Mouse (Mus musculus): Measurements from ENCODE around the gene Tas2r135. TPM values are rescaled to one million over a fixed set of nuclear protein-coding genes. Genes with fewer than 3 reads are reported as not detected.

Gene Tas2r135
- not detected in 2 replicates for polyA plus RNA-seq (2015; fragmentation: Nextera tagmentation; extraction: Ambion mirVana)

DNA sequence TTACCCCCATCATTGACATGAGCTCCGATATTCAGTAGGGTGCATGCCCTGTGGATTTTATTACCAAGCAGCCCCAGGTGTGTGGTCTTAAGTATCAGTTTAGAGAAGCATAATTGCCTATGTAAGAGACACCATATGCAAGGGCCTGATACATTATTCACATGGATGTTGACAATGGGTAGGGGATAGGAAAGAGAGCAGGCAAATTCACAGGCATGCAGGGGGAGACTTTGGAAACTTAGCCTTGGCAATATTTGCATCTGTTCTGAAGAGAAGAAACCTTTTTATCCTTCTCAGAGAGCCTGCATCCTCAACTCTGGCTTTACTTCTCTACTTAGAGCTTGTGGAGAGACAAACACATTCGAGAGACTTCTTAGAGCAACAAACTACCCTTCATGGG is at the start of gene Tas2r135:
TSS of gene Tas2r135 (plus strand) at position 301 of the 400 bp plus-strand sequence.
- Histone ChIP-seq H3K27me3 (no peaks in the 10 kb centered on the region), H3K4me1 (no peaks in the 10 kb centered on the region), H3K4me3 (replicated peaks) (no peak within 1 kb of the TSS), H3K27ac (replicated peaks) (no peak within 1 kb of the TSS), H3K9ac (no peak within 1 kb of the TSS), H3K4me2 (replicated peaks) (no peak within 1 kb of the TSS), H3K9me3 (replicated peaks) (no peaks in the 10 kb centered on the region), H3K36me3 (no peaks in the 10 kb centered on the region)
- ATAC-seq (ENCODE audit: insufficient number of reproducible peaks, low FRiP score, low TSS enrichment, low read depth): no peak
- WGBS: 74% methylated on average over 2 of the region's 2 CpGs

GRCm38 (mm10) chr6:42355794-42356600 is 49.2 kb upstream of the Tas2r135 start:
- Histone ChIP-seq H3K27me3 (no peaks in the 10 kb centered on the region), H3K4me3 (replicated peaks) (no peak overlapping the region), H3K27ac (replicated peaks) (no peak overlapping the region), H3K4me2 (replicated peaks) (no peak overlapping the region), H3K4me1 (peaks cover 37% of the 10 kb centered on the region), H3K9ac (no peak overlapping the region), H3K36me3 (peaks cover 70% of the 10 kb centered on the region), H3K9me3 (replicated peaks) (no peaks in the 10 kb centered on the region)
- WGBS: 85% methylated on average over 13 of the region's 13 CpGs
- no peak for ATAC-seq (ENCODE audit: insufficient number of reproducible peaks, low FRiP score, low TSS enrichment, low read depth)

GRCm38 (mm10) chr6:42356913-42357312 is 48.3 kb upstream of the Tas2r135 start:
- H3K4me3 ChIP-seq (replicated peaks): no peak overlapping the region
- peaks cover 69% of the 10 kb centered on the region for H3K36me3 ChIP-seq
- WGBS: 93% methylated on average over 5 of the region's 5 CpGs

DNA sequence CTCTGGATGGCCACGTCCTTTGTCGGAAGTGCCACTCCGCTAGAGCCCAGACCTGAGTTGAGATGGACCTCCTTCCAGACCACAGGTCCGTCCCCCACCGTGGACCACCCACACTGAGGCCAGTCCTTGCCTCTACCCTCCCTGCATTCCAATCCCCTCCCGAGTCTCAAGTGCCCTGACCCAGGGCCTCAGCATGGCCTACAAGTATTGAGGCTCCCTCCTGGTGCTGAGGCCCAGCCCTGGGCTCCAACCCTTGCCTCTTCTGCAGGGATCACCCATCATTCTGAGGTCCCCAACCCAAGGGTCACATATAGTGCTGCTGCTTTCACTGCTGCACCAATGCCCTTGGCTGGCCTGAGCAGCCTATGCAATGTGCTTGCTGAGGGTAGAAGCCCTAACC is 47.3 kb upstream of the Tas2r135 start:
- Histone ChIP-seq H3K36me3 (peaks cover 66% of the 10 kb centered on the region), H3K27me3 (no peaks in the 10 kb centered on the region), H3K4me1 (peaks cover 18% of the 10 kb centered on the region), H3K9me3 (replicated peaks) (no peaks in the 10 kb centered on the region), H3K9ac (no peak overlapping the region), H3K27ac (replicated peaks) (no peak overlapping the region), H3K4me3 (replicated peaks) (no peak overlapping the region), H3K4me2 (replicated peaks) (no peak overlapping the region)
- WGBS: 73% methylated on average over 6 of the region's 6 CpGs
- ATAC-seq (ENCODE audit: insufficient number of reproducible peaks, low FRiP score, low TSS enrichment, low read depth): no peak

More at GRCm38 (mm10) chr6:42356913-42357312, 48.3 kb upstream of the Tas2r135 start:
- Histone ChIP-seq H3K9me3 (replicated peaks) (no peaks in the 10 kb centered on the region), H3K4me1 (peaks cover 27% of the 10 kb centered on the region), H3K9ac (no peak overlapping the region), H3K27ac (replicated peaks) (no peak overlapping the region), H3K27me3 (no peaks in the 10 kb centered on the region), H3K4me2 (replicated peaks) (no peak overlapping the region)
- no peak for ATAC-seq (ENCODE audit: insufficient number of reproducible peaks, low FRiP score, low TSS enrichment, low read depth)

DNA sequence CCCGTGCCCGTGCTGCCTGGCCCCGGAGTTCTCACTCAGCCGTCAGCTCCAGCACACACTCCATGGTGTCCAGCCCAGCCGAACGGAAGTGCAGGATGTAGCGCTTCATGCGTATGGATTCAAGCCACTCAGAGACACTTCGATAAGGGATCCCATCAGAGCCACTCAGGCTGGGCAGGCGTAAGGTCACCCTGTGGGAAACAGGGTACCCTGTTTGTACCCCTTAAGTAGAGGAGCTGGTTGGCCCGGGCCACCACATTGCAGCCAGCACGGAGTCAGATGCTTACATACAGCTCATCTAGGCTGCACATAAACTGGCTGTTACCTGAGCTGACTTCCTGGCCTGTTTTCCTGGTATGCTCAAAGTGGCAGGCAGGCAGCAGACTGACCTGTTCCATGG is 46.3 kb upstream of the Tas2r135 start:
- WGBS: 91% methylated on average over 12 of the region's 12 CpGs
- Histone ChIP-seq H3K27me3 (no peaks in the 10 kb centered on the region), H3K4me2 (replicated peaks) (no peak overlapping the region), H3K4me1 (peaks cover 10% of the 10 kb centered on the region), H3K9me3 (replicated peaks) (no peaks in the 10 kb centered on the region), H3K9ac (no peak overlapping the region), H3K36me3 (peaks cover 60% of the 10 kb centered on the region), H3K27ac (replicated peaks) (no peak overlapping the region), H3K4me3 (replicated peaks) (no peak overlapping the region)
- no peak for ATAC-seq (ENCODE audit: insufficient number of reproducible peaks, low FRiP score, low TSS enrichment, low read depth)

DNA sequence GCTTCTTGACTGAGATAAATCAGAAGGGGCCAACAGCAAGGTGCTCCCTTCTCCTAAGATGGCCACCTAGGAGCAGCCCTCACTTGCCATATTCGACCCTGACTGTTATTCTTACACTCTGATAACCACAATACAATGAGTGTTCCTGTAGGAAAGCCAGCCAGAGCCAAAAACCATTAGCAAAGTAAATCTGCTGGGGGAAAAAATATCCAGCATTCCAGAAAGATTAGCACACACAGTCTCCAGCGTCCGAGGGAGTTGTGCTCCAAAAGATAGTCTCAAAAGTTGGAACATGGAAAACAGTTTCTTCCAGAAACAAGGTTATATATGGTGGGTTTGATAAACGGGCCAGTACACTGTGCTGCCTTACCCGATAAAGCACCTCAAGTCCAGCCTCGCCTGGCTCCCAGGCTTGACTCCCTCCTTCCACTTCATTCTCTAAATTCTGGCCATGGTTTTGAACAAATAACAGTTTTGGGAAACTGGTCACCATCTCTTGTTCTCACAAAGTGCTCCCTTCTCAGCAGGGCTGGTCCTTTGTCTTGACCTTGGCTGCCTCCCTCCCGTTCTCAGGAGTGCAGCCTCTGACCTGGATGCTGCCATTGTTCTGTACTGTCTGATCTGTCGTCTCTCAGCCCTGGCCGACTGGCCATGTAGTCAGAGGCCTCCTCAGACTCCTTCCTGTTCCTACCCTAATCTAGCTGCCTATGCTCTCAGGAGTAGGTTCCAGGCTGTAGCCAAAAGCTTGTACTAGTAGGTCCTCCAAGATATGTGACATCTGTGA is 45.7 kb upstream of the Tas2r135 start:
- Histone ChIP-seq H3K27me3 (no peaks in the 10 kb centered on the region), H3K9ac (no peak overlapping the region), H3K36me3 (peaks cover 60% of the 10 kb centered on the region), H3K4me1 (peaks cover 3% of the 10 kb centered on the region; the same call in 1 of the 2 replicates), H3K4me3 (replicated peaks) (no peak overlapping the region), H3K9me3 (replicated peaks) (no peaks in the 10 kb centered on the region), H3K27ac (replicated peaks) (no peak overlapping the region; the same call in 1 of the 2 replicates), H3K4me2 (replicated peaks) (no peak overlapping the region)
- no peak for ATAC-seq (ENCODE audit: insufficient number of reproducible peaks, low FRiP score, low TSS enrichment, low read depth)
- 69% methylated on average over 9 of the region's 9 CpGs for WGBS

DNA sequence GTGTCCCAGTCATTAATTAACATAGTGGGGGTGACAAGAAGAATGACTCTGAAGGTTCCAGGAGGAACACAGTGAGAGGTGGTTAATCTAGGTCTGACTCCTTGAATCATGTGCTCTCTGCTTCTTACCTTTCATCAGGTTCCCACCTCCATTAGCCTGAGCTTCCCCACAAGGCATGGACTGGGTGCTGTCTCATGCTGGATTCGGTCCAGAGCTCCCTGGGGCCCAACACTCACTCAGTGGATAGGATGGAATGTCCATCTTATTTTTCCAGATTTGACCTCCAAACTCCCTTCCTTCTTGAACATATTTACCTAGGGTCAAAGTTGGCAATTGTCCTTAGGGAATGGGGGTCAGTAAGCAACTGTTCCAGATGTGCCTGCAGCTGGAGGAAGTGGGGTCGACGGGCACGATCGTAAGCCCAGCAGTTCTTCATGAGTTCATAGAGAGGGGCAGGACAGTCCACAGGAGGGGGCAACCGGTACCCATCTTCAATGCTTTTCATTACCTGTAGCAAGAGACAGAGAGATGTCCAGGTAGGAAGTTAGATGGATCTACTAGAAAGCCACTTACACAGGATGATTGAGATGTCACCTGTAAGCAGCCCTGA is 44.9 kb upstream of the Tas2r135 start:
- no peaks in the 10 kb centered on the region for H3K4me1 ChIP-seq
- H3K36me3 ChIP-seq: peaks cover 60% of the 10 kb centered on the region
- WGBS: 75% methylated on average over 6 of the region's 6 CpGs
- no peak overlapping the region for H3K27ac ChIP-seq (replicated peaks)
- H3K27me3 ChIP-seq: no peaks in the 10 kb centered on the region
- no peaks in the 10 kb centered on the region for H3K9me3 ChIP-seq (replicated peaks)
- no peak overlapping the region for H3K4me3 ChIP-seq (replicated peaks)
- H3K9ac ChIP-seq: no peak overlapping the region
- ATAC-seq (ENCODE audit: insufficient number of reproducible peaks, low FRiP score, low TSS enrichment, low read depth): no peak
- no peak overlapping the region for H3K4me2 ChIP-seq (replicated peaks)

DNA sequence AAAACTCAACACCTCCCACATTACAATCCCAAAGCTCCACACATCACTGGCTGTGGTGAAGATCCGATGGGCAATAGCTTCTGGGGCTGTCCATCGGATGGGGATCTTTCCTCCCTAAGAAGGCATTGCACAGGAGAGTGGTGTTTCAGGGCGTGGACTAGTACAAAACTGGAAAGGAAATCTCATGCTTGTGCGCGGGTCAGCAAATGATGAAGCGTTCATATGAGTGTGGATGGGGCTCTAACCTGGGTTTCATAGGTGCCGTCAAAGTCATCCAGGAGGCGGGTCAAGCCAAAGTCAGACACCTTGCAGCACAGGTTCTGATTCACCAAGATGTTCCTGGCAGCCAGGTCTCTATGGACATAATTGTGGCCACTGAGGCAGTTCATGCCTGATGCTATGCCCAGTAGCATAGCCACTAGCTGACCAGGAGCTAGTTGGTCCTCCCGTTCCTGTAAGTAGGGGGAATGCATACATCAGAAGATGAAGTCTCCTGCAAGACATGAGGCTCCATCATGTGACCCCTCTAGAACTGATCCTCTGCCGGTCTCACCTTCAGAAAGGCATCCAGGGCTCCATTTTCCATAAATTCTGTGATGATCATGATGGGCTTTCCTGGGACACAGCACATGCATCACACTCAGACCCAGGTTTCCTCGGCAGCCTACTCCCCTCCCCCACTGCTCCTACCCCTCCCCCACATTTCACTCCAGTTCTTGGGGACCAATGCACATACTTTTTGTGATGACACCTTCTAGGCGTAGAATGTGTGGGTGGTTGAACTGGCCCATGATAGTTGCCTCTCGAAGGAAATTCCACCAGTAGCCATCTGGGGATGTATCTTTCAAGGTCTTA is 44.0 kb upstream of the Tas2r135 start:
- H3K4me1 ChIP-seq: no peaks in the 10 kb centered on the region
- H3K27me3 ChIP-seq: no peaks in the 10 kb centered on the region
- H3K36me3 ChIP-seq: peaks cover 51% of the 10 kb centered on the region
- no peak overlapping the region for H3K9ac ChIP-seq
- no peaks in the 10 kb centered on the region for H3K9me3 ChIP-seq (replicated peaks)
- H3K27ac ChIP-seq (replicated peaks): no peak overlapping the region
- H3K4me3 ChIP-seq (replicated peaks): no peak overlapping the region
- ATAC-seq (ENCODE audit: insufficient number of reproducible peaks, low FRiP score, low TSS enrichment, low read depth): no peak
- 89% methylated on average over 13 of the region's 13 CpGs for WGBS
- H3K4me2 ChIP-seq (replicated peaks): no peak overlapping the region

GRCm38 (mm10) chr6:42362074-42362473 is 43.2 kb upstream of the Tas2r135 start:
- no peak overlapping the region for H3K9ac ChIP-seq
- no peak overlapping the region for H3K4me2 ChIP-seq (replicated peaks)
- no peaks in the 10 kb centered on the region for H3K9me3 ChIP-seq (replicated peaks)
- no peak overlapping the region for H3K4me3 ChIP-seq (replicated peaks)
- no peaks in the 10 kb centered on the region for H3K4me1 ChIP-seq
- ATAC-seq (ENCODE audit: insufficient number of reproducible peaks, low FRiP score, low TSS enrichment, low read depth): no peak
- no peaks in the 10 kb centered on the region for H3K27me3 ChIP-seq
- peaks cover 43% of the 10 kb centered on the region for H3K36me3 ChIP-seq
- WGBS: 56% methylated on average over 1 of the region's 1 CpGs
- H3K27ac ChIP-seq (replicated peaks): no peak overlapping the region

DNA sequence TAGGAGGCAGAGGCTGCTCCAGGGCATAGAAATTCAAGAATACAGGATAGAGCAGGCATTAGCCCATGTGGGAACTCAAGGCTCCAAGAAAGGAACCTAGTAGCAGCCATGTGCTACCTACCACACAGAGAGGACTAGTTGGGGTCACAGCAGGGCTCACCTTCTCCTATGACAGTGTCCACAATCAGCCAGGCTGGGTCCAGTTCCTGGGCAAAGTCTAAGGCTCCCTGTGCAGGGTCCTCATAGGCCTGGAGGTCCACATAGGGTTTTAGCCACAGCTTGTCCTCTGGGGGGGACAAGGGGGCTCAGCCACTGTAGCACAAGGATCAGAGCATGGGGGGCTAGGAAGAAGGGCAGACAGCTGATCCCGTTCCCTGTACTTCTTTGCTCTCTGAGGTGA is 42.7 kb upstream of the Tas2r135 start:
- Histone ChIP-seq H3K27me3 (no peaks in the 10 kb centered on the region), H3K4me2 (replicated peaks) (no peak overlapping the region), H3K4me3 (replicated peaks) (no peak overlapping the region), H3K36me3 (peaks cover 40% of the 10 kb centered on the region), H3K4me1 (no peaks in the 10 kb centered on the region), H3K27ac (replicated peaks) (no peak overlapping the region), H3K9me3 (replicated peaks) (no peaks in the 10 kb centered on the region), H3K9ac (no peak overlapping the region)
- no peak for ATAC-seq (ENCODE audit: insufficient number of reproducible peaks, low FRiP score, low TSS enrichment, low read depth)
- WGBS: 83% methylated on average over 1 of the region's 1 CpGs
